Mouse (Mus musculus) telencephalon, adult 2 months (tissue): ENCODE results near the gene Purb.
"Not testable (repeated sequence)": the region's sequence is repeated elsewhere in the genome, so short reads cannot be mapped to it uniquely, and the experiment has no call there.

Experiments
- DNase-seq: peaks from one replicate; pipeline ENCODE4 v3.0.0-alpha.2; 2011; ENCODE audit warnings: low read depth, low spot score

The Purb gene

GRCm38 (mm10) chr11:6444077-6444853 lies 31.5 kb downstream of the Purb start, which contains the start of gene H2afv:
TSS of gene H2afv (minus strand) at chr11:6444443.
- DNase-seq: peak; percentile 99

GRCm38 (mm10) chr11:6443727-6444076 lies 32.0 kb downstream of the Purb start:
- DNase-seq: no peak

- no peak for DNase-seq
These were observed 32.6 kb downstream of the Purb start for GRCm38 (mm10) chr11:6443102-6443501.

GRCm38 (mm10) chr11:6442566-6442965 lies 33.2 kb downstream of the Purb start:
- DNase-seq: no peak

- DNase-seq: no peak
These were observed 35.5 kb downstream of the Purb start for GRCm38 (mm10) chr11:6440171-6440570.

GRCm38 (mm10) chr11:6437667-6438066 lies 38.0 kb downstream of the Purb start:
- no peak for DNase-seq

- no peak for DNase-seq
These were observed 39.3 kb downstream of the Purb start for GRCm38 (mm10) chr11:6436442-6436841.

- DNase-seq: no peak
These were observed 45.5 kb downstream of the Purb start for GRCm38 (mm10) chr11:6430186-6430585.

GRCm38 (mm10) chr11:6420722-6421350 lies 54.9 kb downstream of the Purb start:
- no peak for DNase-seq

- DNase-seq: no peak
These were observed 55.4 kb downstream of the Purb start for GRCm38 (mm10) chr11:6420283-6420703.

GRCm38 (mm10) chr11:6419156-6419555 lies 56.6 kb downstream of the Purb start:
- not testable (repeated sequence) for DNase-seq

- no peak for DNase-seq
These were observed 57.0 kb downstream of the Purb start for GRCm38 (mm10) chr11:6418751-6419150.
